Mouse (Mus musculus) CD8-positive naive resting alpha-beta T cell, adult 2 months (primary cell): ENCODE results near the gene Arhgef2.

ENCODE experiments used
- DNase-seq, 2 experiments: peaks; one replicate each; pipeline ENCODE4 v3.0.0; 2022; ENCODE audit warnings: low read depth in 2 of 2, low spot score in 2 of 2

The Arhgef2 gene

GRCm38 (mm10) chr3:88636555-88636986, 30.8 kb downstream of the Arhgef2 start:
- DNase-seq = no peak

GRCm38 (mm10) chr3:88637134-88637533, 31.4 kb downstream of the Arhgef2 start:
- no peak for DNase-seq

- DNase-seq = no peak
These were observed 33.5 kb downstream of the Arhgef2 start for GRCm38 (mm10) chr3:88639239-88639638.

- DNase-seq = peak; percentile 55 to 75
These were observed 34.9 kb downstream of the Arhgef2 start for GRCm38 (mm10) chr3:88640676-88641075.

- DNase-seq = no peak
These were observed 37.3 kb downstream of the Arhgef2 start for GRCm38 (mm10) chr3:88643078-88643477.

- DNase-seq = no peak
These were observed 40.2 kb downstream of the Arhgef2 start for GRCm38 (mm10) chr3:88645937-88646336.

GRCm38 (mm10) chr3:88646426-88646995, 40.7 kb downstream of the Arhgef2 start:
- DNase-seq = no peak

GRCm38 (mm10) chr3:88647076-88647475, 41.3 kb downstream of the Arhgef2 start:
- no peak for DNase-seq

- no peak for DNase-seq
These were observed 42.1 kb downstream of the Arhgef2 start for GRCm38 (mm10) chr3:88647779-88648413.

GRCm38 (mm10) chr3:88648452-88649168, 42.8 kb downstream of the Arhgef2 start:
- no peak for DNase-seq

- no peak for DNase-seq
These were observed 43.4 kb downstream of the Arhgef2 start for GRCm38 (mm10) chr3:88649186-88649585.

- DNase-seq = no peak
These were observed 44.2 kb downstream of the Arhgef2 start for GRCm38 (mm10) chr3:88649967-88650366.

- DNase-seq = no peak
These were observed 45.1 kb downstream of the Arhgef2 start for GRCm38 (mm10) chr3:88650713-88651504.

- no peak for DNase-seq
These were observed 46.2 kb downstream of the Arhgef2 start for GRCm38 (mm10) chr3:88651669-88652618.

- no peak for DNase-seq
These were observed 47.2 kb downstream of the Arhgef2 start, which contains the start of gene Rxfp4 for GRCm38 (mm10) chr3:88652846-88653515. Gene Rxfp4, minus strand, starts transcription at chr3:88653142.

- no peak for DNase-seq
These were observed 48.0 kb downstream of the Arhgef2 start for GRCm38 (mm10) chr3:88653516-88654370.

- no peak for DNase-seq
These were observed 48.9 kb downstream of the Arhgef2 start for GRCm38 (mm10) chr3:88654621-88655020.

GRCm38 (mm10) chr3:88655619-88656018, 49.9 kb downstream of the Arhgef2 start:
- DNase-seq = no peak
